Mouse (Mus musculus) brain, embryonic 14.5 days (tissue): ENCODE results near the gene Atp6v1a.

Experiments
- CTCF ChIP-seq: fragments of 200-500 bp; IDR thresholded peaks from 2 replicates; pipeline ENCODE4 v1.5.1; 2012; ENCODE audit warnings: inconsistent platforms, mild to moderate bottlenecking, moderate library complexity, borderline replicate concordance; ENCODE audit not compliant: insufficient read depth, insufficient read length; ENCODE audit errors: extremely low read depth
- POLR2A ChIP-seq: fragments of 200-500 bp; IDR thresholded peaks from 2 replicates; pipeline ENCODE4 v1.6.1; 2012; ENCODE audit warnings: mild to moderate bottlenecking, inconsistent platforms, borderline replicate concordance; ENCODE audit not compliant: poor library complexity, insufficient read depth, insufficient read length, severe bottlenecking; ENCODE audit errors: extremely low read depth

GRCm38 (mm10) chr16:44133187-44133586, 6.3 kb downstream of the Atp6v1a start:
- TF ChIP-seq POLR2A: no peak
- TF ChIP-seq CTCF: no peak
